Mouse (Mus musculus) T-cell, adult 2 months (primary cell): ENCODE results near the gene Vmn1r31.

Source experiments
- DNase-seq: peaks from one replicate; pipeline ENCODE4 v3.0.0; 2022; ENCODE audit warnings: low spot score

Gene Vmn1r31

DNA sequence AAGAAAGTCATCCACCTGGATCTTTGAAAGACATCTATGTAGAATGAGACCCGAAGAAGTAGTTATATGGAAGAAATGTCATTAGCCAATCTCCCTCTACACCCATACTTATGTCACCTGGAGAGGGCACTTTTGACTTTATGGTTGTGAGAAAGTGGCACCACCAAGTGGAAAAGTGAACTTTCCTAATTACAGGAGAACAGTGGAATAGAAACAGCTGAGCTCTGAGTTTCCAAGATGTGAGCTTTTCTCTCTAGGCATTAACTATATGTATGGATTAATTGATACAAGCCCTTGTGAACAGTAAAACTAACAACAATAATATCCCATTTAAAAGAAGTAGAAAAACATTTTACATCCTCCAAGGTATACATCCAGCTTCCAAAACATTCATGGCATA, at the start of gene Vmn1r31:
TSS of gene Vmn1r31 (minus strand) at position 101 of the 400 bp plus-strand sequence.
- DNase-seq: no peak

DNA sequence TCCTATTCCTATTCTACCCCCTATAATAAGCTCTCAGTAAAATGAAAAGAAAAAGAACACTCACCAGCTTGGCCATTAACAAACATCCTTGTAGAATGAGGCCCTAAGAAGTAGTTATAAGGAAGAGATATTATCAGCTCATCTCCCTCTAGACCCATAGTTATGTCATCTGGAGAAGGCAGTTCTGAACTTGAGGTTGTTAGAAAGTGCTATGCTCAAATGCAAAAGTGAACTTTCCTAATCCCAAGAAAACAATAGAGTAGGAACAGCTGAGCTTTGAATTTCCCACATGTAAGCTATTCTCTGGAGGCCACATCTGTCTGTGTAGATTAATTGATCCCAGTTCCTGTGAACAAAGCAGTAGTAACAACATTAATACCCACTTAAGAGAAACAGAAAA, 31.8 kb downstream of the Vmn1r31 start, which contains the start of gene Vmn1r30:
TSS of gene Vmn1r30 (minus strand) at position 101 of the 400 bp plus-strand sequence.
- no peak for DNase-seq
